Comparison of ENCODE assay signal across 23 mouse cellular contexts in genomic region chr4:101235964-101236363, GRCm38 (mm10). TPM values are rescaled to one million over a fixed set of nuclear protein-coding genes. Genes with fewer than 3 reads are reported as not detected.
DNase-seq lines count a peak whose midpoint lies in the region; ATAC-seq and TF ChIP-seq lines count a peak whose summit lies in the region.
"Had no signal": no experiment of that assay in that cellular context is flagged by ENCODE, and none has a peak within 500 bp of the region (broad histone marks: within the 10 kb centered on the region; RNA-seq: fewer than 3 reads in every experiment).

No protein-coding gene starts in this region.

- no peaks in the 10 kb centered on the region for H3K27me3 ChIP-seq in G1E (ENCODE audit: insufficient read depth, low read length)
- H3K27me3 ChIP-seq in liver, embryonic 12.5 days (replicated peaks): no peaks in the 10 kb centered on the region
- no peaks in the 10 kb centered on the region for H3K27me3 ChIP-seq in liver, embryonic 16.5 days (ENCODE audit: control insufficient read depth, insufficient read depth, low read depth, low read length)
- no peaks in the 10 kb centered on the region for H3K27me3 ChIP-seq in forebrain, embryonic 13.5 days
- H3K27me3 ChIP-seq: embryonic facial prominence, embryonic 15.5 days; heart, embryonic 13.5 days; hindbrain, embryonic 12.5 days; Patski had no signal

- no peak for TF ChIP-seq CTCF in gastrocnemius, adult 2 months (IDR thresholded peaks at IDR 0.05)
- no peak for TF ChIP-seq CTCF in G1E (IDR thresholded peaks at IDR 0.05; ENCODE audit: low read depth, low read length)

- H3K36me3 ChIP-seq in G1E (replicated peaks): peaks cover 34% of the 10 kb centered on the region
- 0 out of 2 replicates have a peak, but pooled peaks cover 3% of the 10 kb centered on the region for H3K36me3 ChIP-seq in liver, embryonic 12.5 days
- H3K36me3 ChIP-seq in liver, embryonic 16.5 days (ENCODE audit: control insufficient read depth, insufficient read depth): no peaks in the 10 kb centered on the region
- H3K36me3 ChIP-seq in forebrain, embryonic 13.5 days (ENCODE audit: poor library complexity, severe bottlenecking): no peaks in the 10 kb centered on the region
- H3K36me3 ChIP-seq: embryonic facial prominence, embryonic 15.5 days; forebrain, embryonic 10.5 days; heart, embryonic 13.5 days; hindbrain, embryonic 12.5 days had no signal

- no peak for DNase-seq in gastrocnemius, adult 2 months
- no peak for DNase-seq in gastrocnemius, adult 8-10 months (ENCODE audit: low spot score in 2 of 2)
- no peak for DNase-seq in G1E (ENCODE audit: low spot score)
- no peak for DNase-seq in embryo, embryonic 11 days
- DNase-seq in lung, postnatal 14 days: no peak
- DNase-seq: adrenal gland, adult 2 months; adrenal gland, postnatal 25 days; B cell, adult 2 months; cerebellum, adult 18-20 months; cerebellum, adult 9-11 months; heart, postnatal 36 days had no signal

- 74% methylated on average over 1 of the region's 1 CpGs for WGBS in liver, embryonic 12.5 days (ENCODE audit: insufficient replicate concordance)
- 70% methylated on average over 1 of the region's 1 CpGs for WGBS in liver, embryonic 16.5 days (ENCODE audit: insufficient replicate concordance)
- WGBS in forebrain, embryonic 13.5 days: 93% methylated on average over 1 of the region's 1 CpGs

- H3K4me3 ChIP-seq in gastrocnemius, adult 2 months: no peak overlapping the region
- no peak overlapping the region for H3K4me3 ChIP-seq in G1E (ENCODE audit: low read depth, low read length)
- no peak overlapping the region for H3K4me3 ChIP-seq in liver, embryonic 12.5 days
- H3K4me3 ChIP-seq in liver, embryonic 16.5 days (ENCODE audit: low read depth, low read length): no peak overlapping the region
- no peak overlapping the region for H3K4me3 ChIP-seq in forebrain, embryonic 13.5 days
- H3K4me3 ChIP-seq: embryonic facial prominence, embryonic 15.5 days; erythroblast, embryonic 14.5 days; forebrain, embryonic 10.5 days; heart, embryonic 13.5 days; hindbrain, embryonic 12.5 days had no signal

- H3K4me1 ChIP-seq in G1E (ENCODE audit: insufficient read depth, low read depth, low read length): peaks cover 91% of the 10 kb centered on the region
- peaks cover 82% of the 10 kb centered on the region for H3K4me1 ChIP-seq in liver, embryonic 12.5 days
- peaks cover 58% of the 10 kb centered on the region for H3K4me1 ChIP-seq in liver, embryonic 16.5 days (ENCODE audit: control insufficient read depth, low read depth, low read length)
- H3K4me1 ChIP-seq in forebrain, embryonic 13.5 days: no peaks in the 10 kb centered on the region
- H3K4me1 ChIP-seq: hindbrain, embryonic 12.5 days had no signal

- ATAC-seq in G1E (ENCODE audit: extremely low read depth, insufficient number of reproducible peaks, low FRiP score, poor library complexity, severe bottlenecking): peak; percentile 58; the same call in 1 of the 2 replicates
- ATAC-seq in liver, embryonic 12.5 days: peak; percentile 24; the same call in 1 of the 2 replicates
- ATAC-seq in liver, embryonic 16.5 days (ENCODE audit: low read depth): no peak
- ATAC-seq in forebrain, embryonic 13.5 days: no peak
- ATAC-seq: activated CD4-positive, CD25-positive, alpha-beta regulatory T cell, adult 4 months; forebrain, embryonic 16.5 days; hindbrain, postnatal 0 days; Patski had no signal

- intact Hi-C loops in gastrocnemius, adult 2 months (cut with DNase I): no loop called here

- no peaks in the 10 kb centered on the region for H3K9me3 ChIP-seq in G1E (replicated peaks)
- H3K9me3 ChIP-seq in liver, embryonic 12.5 days (replicated peaks): no peaks in the 10 kb centered on the region
- H3K9me3 ChIP-seq in liver, embryonic 16.5 days (replicated peaks; ENCODE audit: control insufficient read depth, low read length): no peaks in the 10 kb centered on the region
- H3K9me3 ChIP-seq in forebrain, embryonic 13.5 days (replicated peaks): no peaks in the 10 kb centered on the region
- H3K9me3 ChIP-seq: embryonic facial prominence, embryonic 15.5 days; forebrain, embryonic 10.5 days; hindbrain, embryonic 12.5 days had no signal

- H3K27ac ChIP-seq in gastrocnemius, adult 2 months: peak overlapping the region; percentile 88
- H3K27ac ChIP-seq in liver, embryonic 12.5 days: peak overlapping the region; percentile 78
- H3K27ac ChIP-seq in liver, embryonic 16.5 days (ENCODE audit: low read length): peak overlapping the region; percentile 2
- H3K27ac ChIP-seq in forebrain, embryonic 13.5 days: no peak overlapping the region
- H3K27ac ChIP-seq: embryonic facial prominence, embryonic 15.5 days; forebrain, embryonic 10.5 days; heart, embryonic 13.5 days; hindbrain, embryonic 12.5 days; hindbrain, postnatal 0 days had no signal

- H3K9ac ChIP-seq in liver, embryonic 12.5 days: no peak overlapping the region
- no peak overlapping the region for H3K9ac ChIP-seq in liver, embryonic 16.5 days (ENCODE audit: low read depth, low read length)
- H3K9ac ChIP-seq in forebrain, embryonic 13.5 days: no peak overlapping the region
- H3K9ac ChIP-seq: embryonic facial prominence, embryonic 15.5 days; heart, embryonic 13.5 days; hindbrain, embryonic 12.5 days had no signal

- H3K4me2 ChIP-seq in liver, embryonic 12.5 days: peak overlapping the region; percentile 10; the same call in 1 of the 2 replicates
- no peak overlapping the region for H3K4me2 ChIP-seq in liver, embryonic 16.5 days (ENCODE audit: low read depth, low read length)
- no peak overlapping the region for H3K4me2 ChIP-seq in forebrain, embryonic 13.5 days
- H3K4me2 ChIP-seq: embryonic facial prominence, embryonic 15.5 days; heart, embryonic 13.5 days; hindbrain, embryonic 12.5 days had no signal

RNA-seq across cellular contexts. Expression of gene Jak1, which starts 29.1 kb away (rescaled TPM):
- total RNA-seq in gastrocnemius, adult 2 months (2021): 100 to 1,000 TPM in 1 of 2 experiments, 10 to 100 TPM in 1; 89.9 to 134 TPM
- total RNA-seq in gastrocnemius, adult 8-10 months (2022): 100 to 1,000 TPM in 3 of 4 experiments, 10 to 100 TPM in 1; 92.6 to 112 (median 104) TPM
- 102 and 129 TPM in 2 replicates for total RNA-seq in G1E (2014; fragmentation: Nextera tagmentation)
- total RNA-seq in G1E (2017): 71.6 and 89.5 TPM in 2 replicates
- 253 and 263 TPM in 2 replicates for polyA plus RNA-seq in G1E (2012)
- 59.7 and 61.2 TPM in 2 replicates for polyA plus RNA-seq in liver, embryonic 12.5 days (2016; fragmentation: Nextera tagmentation; extraction: Ambion mirVana)
- 48.2 and 48.3 TPM in 2 replicates for polyA plus RNA-seq in liver, embryonic 16.5 days (2015; fragmentation: Nextera tagmentation; extraction: Ambion mirVana)
- 33.5 and 37.5 TPM in 2 replicates for polyA plus RNA-seq in forebrain, embryonic 13.5 days (2015; fragmentation: Nextera tagmentation; extraction: Ambion mirVana)

Comparison
In these comparisons a context has a peak if more than half of its experiments do, and no peak if none do; other contexts are left out.
1. ATAC-seq: peak in G1E (single experiment) and liver, embryonic 12.5 days (single experiment); none in liver, embryonic 16.5 days (single experiment) and forebrain, embryonic 13.5 days (single experiment).